Mouse (Mus musculus): Measurements from ENCODE around the gene 2410004B18Rik.
"Not testable (repeated sequence)": the region's sequence is repeated elsewhere in the genome, so short reads cannot be mapped to it uniquely, and the experiment has no call there.

The 2410004B18Rik gene

GRCm38 (mm10) chr3:145937505-145938404, at the start of gene 2410004B18Rik:
2410004B18Rik (plus strand) TSS chr3:145938014.
- in situ Hi-C loops (cut with MboI; ENCODE audit: low pct_unique_long_range_greater_than_20kb in 1 of 2, low sequenced_read_pairs in 2 of 2, unreplicated experiment in 1 of 2): no loop called here

- in situ Hi-C loops (cut with MboI; ENCODE audit: low pct_unique_long_range_greater_than_20kb in 1 of 2, low sequenced_read_pairs in 2 of 2, unreplicated experiment in 1 of 2): no loop called here
Observed at GRCm38 (mm10) chr3:145890346-145891132, 47.3 kb upstream of the 2410004B18Rik start.

- in situ Hi-C loops (cut with MboI; ENCODE audit: low pct_unique_long_range_greater_than_20kb in 1 of 2, low sequenced_read_pairs in 2 of 2, unreplicated experiment in 1 of 2): no loop called here
Observed at GRCm38 (mm10) chr3:145892451-145892850, 45.4 kb upstream of the 2410004B18Rik start.

- in situ Hi-C loops (cut with MboI; ENCODE audit: low pct_unique_long_range_greater_than_20kb in 1 of 2, low sequenced_read_pairs in 2 of 2, unreplicated experiment in 1 of 2): no loop called here
Observed at GRCm38 (mm10) chr3:145894131-145894530, 43.7 kb upstream of the 2410004B18Rik start.

- in situ Hi-C loops (cut with MboI; ENCODE audit: low pct_unique_long_range_greater_than_20kb in 1 of 2, low sequenced_read_pairs in 2 of 2, unreplicated experiment in 1 of 2): no loop called here
Observed at GRCm38 (mm10) chr3:145897749-145898148, 40.1 kb upstream of the 2410004B18Rik start.

- in situ Hi-C loops (cut with MboI; ENCODE audit: low pct_unique_long_range_greater_than_20kb in 1 of 2, low sequenced_read_pairs in 2 of 2, unreplicated experiment in 1 of 2): loop anchor here (10.0 kb wide), 3 partner anchors 275 to 485 kb away; no protein-coding TSS in a partner anchor
Observed at GRCm38 (mm10) chr3:145899832-145900231, 38.0 kb upstream of the 2410004B18Rik start.

GRCm38 (mm10) chr3:145903530-145903929, 34.3 kb upstream of the 2410004B18Rik start:
- in situ Hi-C loops (cut with MboI; ENCODE audit: low pct_unique_long_range_greater_than_20kb in 1 of 2, low sequenced_read_pairs in 2 of 2, unreplicated experiment in 1 of 2): loop anchor here (10.0 kb wide), 3 partner anchors 279 to 489 kb away; no protein-coding TSS in a partner anchor

GRCm38 (mm10) chr3:145904850-145905776, 32.7 kb upstream of the 2410004B18Rik start:
- in situ Hi-C loops (cut with MboI; ENCODE audit: low pct_unique_long_range_greater_than_20kb in 1 of 2, low sequenced_read_pairs in 2 of 2, unreplicated experiment in 1 of 2): loop anchor here (10.0 kb wide), 3 partner anchors 280 to 490 kb away; no protein-coding TSS in a partner anchor

- in situ Hi-C loops (cut with MboI; ENCODE audit: low pct_unique_long_range_greater_than_20kb in 1 of 2, low sequenced_read_pairs in 2 of 2, unreplicated experiment in 1 of 2): loop anchor here (10.0 kb wide), 3 partner anchors 282 to 492 kb away; no protein-coding TSS in a partner anchor
Observed at GRCm38 (mm10) chr3:145906582-145906981, 31.2 kb upstream of the 2410004B18Rik start.

GRCm38 (mm10) chr3:145912512-145912911, 25.3 kb upstream of the 2410004B18Rik start:
- in situ Hi-C loops (cut with MboI; ENCODE audit: low pct_unique_long_range_greater_than_20kb in 1 of 2, low sequenced_read_pairs in 2 of 2, unreplicated experiment in 1 of 2): no loop called here

GRCm38 (mm10) chr3:145913263-145913662, 24.6 kb upstream of the 2410004B18Rik start:
- in situ Hi-C loops (cut with MboI; ENCODE audit: low pct_unique_long_range_greater_than_20kb in 1 of 2, low sequenced_read_pairs in 2 of 2, unreplicated experiment in 1 of 2): no loop called here

GRCm38 (mm10) chr3:145913942-145914341, 23.9 kb upstream of the 2410004B18Rik start:
- in situ Hi-C loops (cut with MboI; ENCODE audit: low pct_unique_long_range_greater_than_20kb in 1 of 2, low sequenced_read_pairs in 2 of 2, unreplicated experiment in 1 of 2): not testable (repeated sequence)

- in situ Hi-C loops (cut with MboI; ENCODE audit: low pct_unique_long_range_greater_than_20kb in 1 of 2, low sequenced_read_pairs in 2 of 2, unreplicated experiment in 1 of 2): no loop called here
Observed at GRCm38 (mm10) chr3:145916374-145916773, 21.4 kb upstream of the 2410004B18Rik start.

GRCm38 (mm10) chr3:145916826-145917225, 21.0 kb upstream of the 2410004B18Rik start:
- in situ Hi-C loops (cut with MboI; ENCODE audit: low pct_unique_long_range_greater_than_20kb in 1 of 2, low sequenced_read_pairs in 2 of 2, unreplicated experiment in 1 of 2): no loop called here

- in situ Hi-C loops (cut with MboI; ENCODE audit: low pct_unique_long_range_greater_than_20kb in 1 of 2, low sequenced_read_pairs in 2 of 2, unreplicated experiment in 1 of 2): no loop called here
Observed at GRCm38 (mm10) chr3:145922019-145922854, 15.6 kb upstream of the 2410004B18Rik start, which contains the start of gene Bcl10. Bcl10 (plus strand) TSS chr3:145922804.

GRCm38 (mm10) chr3:145922971-145923370, 14.8 kb upstream of the 2410004B18Rik start:
- in situ Hi-C loops (cut with MboI; ENCODE audit: low pct_unique_long_range_greater_than_20kb in 1 of 2, low sequenced_read_pairs in 2 of 2, unreplicated experiment in 1 of 2): no loop called here

- in situ Hi-C loops (cut with MboI; ENCODE audit: low pct_unique_long_range_greater_than_20kb in 1 of 2, low sequenced_read_pairs in 2 of 2, unreplicated experiment in 1 of 2): no loop called here
Observed at GRCm38 (mm10) chr3:145923874-145924577, 13.8 kb upstream of the 2410004B18Rik start.
